Mouse (Mus musculus) neural tube, embryonic 13.5 days (tissue): ENCODE measurements around the gene Ptges. TPM values are rescaled to one million over a fixed set of nuclear protein-coding genes. Genes with fewer than 3 reads are reported as not detected.

Source experiments
- ATAC-seq: fragments of 200-750 bp; cut with Nextera tagmentation; 2 replicates; pipeline ENCODE4 v1.8.0; 2017; ENCODE audit warnings: low read depth, mild to moderate bottlenecking, moderate TSS enrichment, moderate library complexity
- H3K27ac ChIP-seq: fragments of 300-500 bp; sonication (generic); replicated peaks from 2 replicates; pipeline ENCODE4 v1.5.1; 2015; ENCODE audit warnings: moderate library complexity, mild to moderate bottlenecking, inconsistent platforms
- H3K27me3 ChIP-seq: fragments of 300-500 bp; sonication (generic); 2 replicates; pipeline ENCODE4 v1.6.1; 2015; ENCODE audit warnings: mild to moderate bottlenecking, inconsistent platforms
- H3K36me3 ChIP-seq: fragments of 300-500 bp; sonication (generic); 2 replicates; pipeline ENCODE4 v1.6.1; 2015; ENCODE audit warnings: mild to moderate bottlenecking, inconsistent platforms
- H3K4me1 ChIP-seq: fragments of 300-500 bp; sonication (generic); replicated peaks from 2 replicates; pipeline ENCODE4 v1.6.1; 2015; ENCODE audit warnings: inconsistent platforms
- H3K4me2 ChIP-seq: fragments of 300-500 bp; sonication (generic); 2 replicates; pipeline ENCODE4 v1.6.1; 2015; ENCODE audit warnings: inconsistent platforms, mild to moderate bottlenecking, moderate library complexity
- H3K4me3 ChIP-seq: fragments of 300-500 bp; sonication (generic); 2 replicates; pipeline ENCODE4 v1.5.1; 2015; ENCODE audit warnings: mild to moderate bottlenecking, inconsistent platforms
- H3K9ac ChIP-seq: fragments of 300-500 bp; sonication (generic); 2 replicates; pipeline ENCODE4 v1.6.1; 2015; ENCODE audit warnings: moderate library complexity, mild to moderate bottlenecking, inconsistent platforms
- H3K9me3 ChIP-seq: fragments of 300-500 bp; sonication (generic); 2 replicates; pipeline ENCODE4 v1.6.1; 2016; ENCODE audit warnings: inconsistent platforms
- WGBS: fragments of 180-500 bp; shearing (Covaris S2); methylation state at CpG from one replicate; pipeline ENCODE4 v1.1.7; 2015; 5-methylcytosine and 5-hydroxymethylcytosine counted together
- polyA plus RNA-seq: library from polyadenylated mRNA; unstranded; fragments of >200 nt; fragmentation: Nextera tagmentation; extraction: Ambion mirVana; gene quantifications from 2 replicates; pipeline ENCODE4 v1.2.1, GENCODE M21; 2015

Gene Ptges
- polyA plus RNA-seq, 1 experiment from 2014 or later, result 2.4 TPM

- Histone ChIP-seq H3K4me2 (peak overlapping the region; percentile 51), H3K9ac (peak overlapping the region; percentile 62), H3K4me1 (peaks cover 11% of the 10 kb centered on the region), H3K4me3 (peak overlapping the region; percentile 29), H3K27ac (no peak overlapping the region), H3K27me3 (peaks cover 38% of the 10 kb centered on the region), H3K36me3 (no peaks in the 10 kb centered on the region), H3K9me3 (no peaks in the 10 kb centered on the region)
- no peak for ATAC-seq
- 3% methylated on average over 34 of the region's 35 CpGs for WGBS
Measured at GRCm38 (mm10) chr2:30864968-30865381, 64.7 kb downstream of the Ptges start.

GRCm38 (mm10) chr2:30863574-30863973 lies 66.1 kb downstream of the Ptges start:
- Histone ChIP-seq H3K4me1 (peaks cover 11% of the 10 kb centered on the region), H3K4me3 (no peak overlapping the region), H3K4me2 (no peak overlapping the region), H3K9ac (no peak overlapping the region), H3K9me3 (no peaks in the 10 kb centered on the region), H3K27me3 (peaks cover 38% of the 10 kb centered on the region), H3K27ac (no peak overlapping the region), H3K36me3 (no peaks in the 10 kb centered on the region)
- no peak for ATAC-seq
- 78% methylated on average over 9 of the region's 9 CpGs for WGBS

- no peaks in the 10 kb centered on the region for H3K36me3 ChIP-seq
- H3K4me2 ChIP-seq, result no peak overlapping the region
- H3K9ac ChIP-seq, result no peak overlapping the region
- no peak overlapping the region for H3K27ac ChIP-seq
- H3K4me3 ChIP-seq, result no peak overlapping the region
- no peaks in the 10 kb centered on the region for H3K9me3 ChIP-seq
- WGBS, result 60% methylated on average over 4 of the region's 4 CpGs
- no peak for ATAC-seq
- H3K27me3 ChIP-seq, result peaks cover 41% of the 10 kb centered on the region
- H3K4me1 ChIP-seq, result peaks cover 11% of the 10 kb centered on the region
Measured at GRCm38 (mm10) chr2:30862081-30862480, 67.6 kb downstream of the Ptges start.

DNA sequence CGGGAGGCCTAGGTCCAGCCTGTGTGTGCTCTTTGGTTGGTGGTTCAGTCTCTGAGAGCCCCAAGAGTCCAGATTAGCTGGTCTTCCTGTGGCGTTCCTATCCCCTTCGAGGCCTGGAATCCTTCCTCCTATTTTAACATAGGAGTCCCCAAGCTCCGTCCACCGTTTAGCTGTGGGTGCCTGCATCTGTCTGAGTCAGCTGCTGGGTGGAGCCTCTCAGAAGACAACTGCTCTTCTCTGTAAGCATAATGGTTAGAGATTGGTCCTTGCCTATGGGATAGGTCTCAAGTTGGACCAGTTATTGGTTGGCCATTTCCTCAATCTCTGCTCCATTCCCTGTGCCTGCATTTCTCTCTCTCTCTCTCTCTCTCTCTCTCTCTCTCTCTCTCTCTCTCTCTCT lies 69.9 kb downstream of the Ptges start:
- peaks cover 5% of the 10 kb centered on the region for H3K4me1 ChIP-seq
- H3K9ac ChIP-seq, result no peak overlapping the region
- H3K27ac ChIP-seq, result no peak overlapping the region
- no peaks in the 10 kb centered on the region for H3K9me3 ChIP-seq
- WGBS, result 77% methylated on average over 5 of the region's 5 CpGs
- no peak overlapping the region for H3K4me3 ChIP-seq
- H3K36me3 ChIP-seq, result no peaks in the 10 kb centered on the region
- peaks cover 20% of the 10 kb centered on the region for H3K27me3 ChIP-seq
- no peak overlapping the region for H3K4me2 ChIP-seq
- ATAC-seq, result no peak

GRCm38 (mm10) chr2:30857076-30857475 lies 72.6 kb downstream of the Ptges start:
- 62% methylated on average over 6 of the region's 6 CpGs for whole genome bisulfite sequencing
- H3K4me1 ChIP-seq, result peaks cover 12% of the 10 kb centered on the region
- no peak for ATAC-seq
- no peak overlapping the region for H3K27ac ChIP-seq
- no peak overlapping the region for H3K9ac ChIP-seq
- no peak overlapping the region for H3K4me3 ChIP-seq
- H3K36me3 ChIP-seq, result no peaks in the 10 kb centered on the region
- no peaks in the 10 kb centered on the region for H3K9me3 ChIP-seq
- peaks cover 6% of the 10 kb centered on the region; the same call in 1 of the 2 replicates for H3K27me3 ChIP-seq
- H3K4me2 ChIP-seq, result no peak overlapping the region

DNA sequence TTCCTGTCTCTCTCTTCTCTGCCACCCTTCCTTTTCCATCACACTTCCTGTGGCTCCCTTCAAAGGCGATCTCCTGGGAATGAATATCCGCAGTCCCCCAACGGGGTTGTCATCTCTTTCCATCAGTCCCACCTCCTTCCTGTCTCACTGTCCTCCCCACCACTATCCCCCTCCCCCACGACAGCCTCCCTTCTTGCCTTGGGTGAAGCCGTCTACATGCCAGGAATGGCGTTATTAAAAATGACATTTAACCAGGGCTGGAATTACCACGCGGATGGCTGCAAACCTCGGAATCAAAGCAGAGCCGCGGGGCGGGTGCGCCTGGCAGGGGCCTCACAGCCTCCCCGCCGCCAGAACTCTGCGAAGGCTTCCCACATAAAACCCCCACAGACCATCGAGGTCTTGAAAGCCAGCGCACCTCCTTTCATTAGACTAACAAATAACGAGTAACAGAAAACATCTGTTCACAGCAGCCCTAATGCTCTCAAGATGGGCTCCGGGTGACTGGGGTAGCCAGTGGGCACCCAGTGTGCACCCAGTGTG lies 76.8 kb downstream of the Ptges start:
- Histone ChIP-seq H3K9me3 (no peaks in the 10 kb centered on the region), H3K4me1 (peaks cover 16% of the 10 kb centered on the region), H3K27me3 (peaks cover 13% of the 10 kb centered on the region), H3K36me3 (no peaks in the 10 kb centered on the region), H3K4me2 (no peak overlapping the region), H3K4me3 (no peak overlapping the region), H3K9ac (no peak overlapping the region), H3K27ac (no peak overlapping the region; the same call in 1 of the 2 replicates)
- no peak for ATAC-seq
- WGBS, result 32% methylated on average over 20 of the region's 20 CpGs

DNA sequence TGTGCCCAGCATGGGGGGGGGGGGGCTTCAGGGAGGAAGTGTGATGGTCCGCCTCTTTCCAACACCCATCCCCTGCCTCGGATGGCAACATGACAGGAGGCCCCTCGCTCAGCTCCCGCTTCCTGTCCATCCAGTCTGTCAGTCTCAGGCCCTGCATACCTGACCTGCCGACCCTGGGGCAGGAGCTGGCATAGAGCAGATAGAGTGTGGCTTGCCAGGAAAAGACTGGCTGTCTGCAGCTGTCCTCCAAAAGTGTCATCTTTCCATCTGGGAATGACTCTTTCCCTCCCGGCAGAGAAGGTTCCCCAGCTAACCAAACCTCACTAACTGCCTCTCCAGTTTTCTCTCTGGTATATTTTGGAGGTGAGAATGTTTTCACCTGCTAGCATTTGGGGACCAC lies 79.1 kb downstream of the Ptges start:
- H3K27me3 ChIP-seq, result peaks cover 28% of the 10 kb centered on the region
- no peak overlapping the region for H3K4me3 ChIP-seq
- no peak overlapping the region for H3K9ac ChIP-seq
- H3K27ac ChIP-seq, result no peak overlapping the region
- no peaks in the 10 kb centered on the region for H3K9me3 ChIP-seq
- 63% methylated on average over 6 of the region's 6 CpGs for WGBS
- no peak overlapping the region for H3K4me2 ChIP-seq
- peaks cover 19% of the 10 kb centered on the region for H3K4me1 ChIP-seq
- no peaks in the 10 kb centered on the region for H3K36me3 ChIP-seq
- ATAC-seq, result no peak

DNA sequence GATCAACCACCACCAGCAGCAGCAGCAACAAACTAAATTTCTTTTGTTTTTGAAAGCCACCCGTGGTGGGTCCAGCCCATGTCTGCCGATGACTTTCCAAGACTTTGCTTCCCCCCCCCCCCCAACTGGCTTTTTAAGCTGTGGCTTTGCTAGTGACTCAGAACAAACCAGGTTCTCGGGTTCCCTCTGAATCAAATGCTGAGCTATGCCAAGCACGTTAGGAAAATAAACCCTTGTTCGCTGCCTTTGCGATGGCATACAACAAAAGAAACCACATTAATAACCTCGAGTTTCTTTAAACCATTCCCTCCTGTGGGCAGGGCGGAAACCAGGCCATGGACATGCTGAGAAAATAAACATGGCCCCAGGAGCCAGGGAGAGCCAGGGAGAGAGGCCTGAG lies 81.5 kb downstream of the Ptges start:
- H3K27ac ChIP-seq, result no peak overlapping the region
- H3K4me1 ChIP-seq, result peaks cover 25% of the 10 kb centered on the region
- H3K9ac ChIP-seq, result no peak overlapping the region
- no peak overlapping the region for H3K4me2 ChIP-seq
- H3K4me3 ChIP-seq, result no peak overlapping the region
- peaks cover 49% of the 10 kb centered on the region for H3K27me3 ChIP-seq
- H3K9me3 ChIP-seq, result no peaks in the 10 kb centered on the region
- H3K36me3 ChIP-seq, result no peaks in the 10 kb centered on the region
- WGBS, result 56% methylated on average over 8 of the region's 8 CpGs
- no peak for ATAC-seq

DNA sequence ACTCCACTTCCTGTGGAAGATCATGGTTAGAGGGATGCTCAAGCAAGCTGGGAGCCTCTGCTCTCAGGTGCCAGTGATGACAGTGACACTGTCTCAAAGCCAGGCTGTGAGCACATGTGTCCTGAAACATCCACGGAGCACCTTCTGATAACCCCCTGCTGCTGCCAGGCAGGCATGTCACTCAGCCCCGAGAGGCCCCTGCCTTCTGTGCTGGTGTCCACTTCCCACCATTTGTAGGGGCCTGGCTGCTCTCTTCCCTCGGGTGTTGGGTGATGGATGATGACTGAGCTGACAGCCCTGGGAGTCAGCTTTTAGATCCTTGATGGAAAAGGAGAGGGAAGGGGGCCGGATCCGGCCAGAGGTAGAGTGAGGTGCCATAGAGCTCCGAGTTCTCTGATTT lies 82.9 kb downstream of the Ptges start:
- peaks cover 10% of the 10 kb centered on the region for H3K4me1 ChIP-seq
- H3K9me3 ChIP-seq, result no peaks in the 10 kb centered on the region
- H3K27me3 ChIP-seq, result peaks cover 62% of the 10 kb centered on the region
- H3K9ac ChIP-seq, result no peak overlapping the region
- 28% methylated on average over 6 of the region's 6 CpGs for WGBS
- H3K4me3 ChIP-seq, result no peak overlapping the region
- no peak overlapping the region for H3K27ac ChIP-seq
- no peak overlapping the region for H3K4me2 ChIP-seq
- H3K36me3 ChIP-seq, result no peaks in the 10 kb centered on the region
- no peak for ATAC-seq

DNA sequence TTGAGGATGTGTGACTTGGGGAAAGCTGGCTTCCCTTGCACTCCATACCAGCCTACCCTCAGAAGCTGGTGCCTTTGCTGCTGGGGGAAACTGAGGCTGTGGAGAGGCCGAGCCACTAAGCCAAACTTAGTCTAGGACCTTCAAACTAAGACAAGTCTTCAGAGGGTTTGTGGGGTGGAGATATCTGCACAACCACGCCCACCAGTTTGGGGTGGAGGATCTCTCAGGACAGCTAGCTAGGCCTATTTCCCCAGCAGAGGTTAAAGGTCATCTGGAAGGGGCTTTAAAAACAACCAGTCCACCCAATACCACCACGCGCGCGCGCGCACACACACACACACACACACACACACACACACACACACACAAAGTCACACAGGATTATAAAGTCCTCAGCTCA lies 83.4 kb downstream of the Ptges start:
- H3K27ac ChIP-seq, result no peak overlapping the region
- H3K4me1 ChIP-seq, result peaks cover 10% of the 10 kb centered on the region
- H3K4me2 ChIP-seq, result peak overlapping the region; percentile 69
- H3K9ac ChIP-seq, result no peak overlapping the region
- 75% methylated on average over 8 of the region's 8 CpGs for WGBS
- H3K36me3 ChIP-seq, result no peaks in the 10 kb centered on the region
- peak overlapping the region; percentile 44 for H3K4me3 ChIP-seq
- ATAC-seq, result no peak
- H3K9me3 ChIP-seq, result no peaks in the 10 kb centered on the region
- peaks cover 66% of the 10 kb centered on the region for H3K27me3 ChIP-seq

DNA sequence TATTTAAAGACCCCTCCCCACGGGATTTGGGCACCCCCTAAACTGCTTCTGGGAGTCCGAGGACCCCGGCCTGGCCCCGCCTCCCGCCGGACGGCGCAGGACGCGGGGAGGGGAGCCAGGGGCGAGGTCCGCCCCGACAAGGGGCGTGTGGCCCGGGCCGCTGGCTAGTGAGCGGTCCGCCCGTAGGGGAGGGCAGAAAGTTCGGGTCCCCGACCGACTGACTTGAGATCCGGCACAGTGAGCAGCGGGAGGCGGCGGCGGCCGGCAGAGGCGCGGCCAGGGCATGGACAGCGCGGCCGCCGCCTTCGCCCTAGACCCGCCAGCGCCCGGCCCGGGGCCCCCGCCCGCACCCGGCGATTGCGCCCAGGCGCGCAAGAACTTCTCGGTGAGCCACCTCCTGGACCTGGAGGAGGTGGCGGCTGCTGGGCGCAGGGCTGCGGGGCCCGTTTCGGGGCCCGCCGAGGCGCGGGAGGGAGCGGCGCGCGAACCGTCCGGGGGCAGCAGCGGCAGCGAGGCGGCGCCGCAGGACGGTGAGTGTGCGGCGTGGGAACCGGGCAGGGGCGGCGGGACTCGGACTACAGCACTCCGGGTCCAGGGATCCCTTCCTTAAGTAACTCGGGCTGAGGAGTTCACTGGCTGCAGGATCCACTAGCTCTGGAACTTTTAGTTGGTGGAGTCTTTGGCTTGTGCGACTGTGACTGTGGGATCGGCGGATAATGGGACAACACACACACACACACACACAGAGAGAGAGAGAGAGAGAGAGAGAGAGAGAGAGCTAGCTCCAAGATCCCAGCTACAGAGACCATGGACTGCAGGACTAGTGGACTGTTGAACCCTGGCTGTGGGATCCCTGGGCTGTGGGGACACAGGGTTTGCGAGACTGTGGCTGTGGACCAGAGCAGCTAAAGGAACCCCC lies 84.3 kb downstream of the Ptges start:
- peaks cover 67% of the 10 kb centered on the region for H3K27me3 ChIP-seq

GRCm38 (mm10) chr2:30842615-30843014 lies 87.0 kb downstream of the Ptges start:
- ATAC-seq, result no peak
- H3K9ac ChIP-seq, result no peak overlapping the region

More for the DNA sequence above, 84.3 kb downstream of the Ptges start:
- Histone ChIP-seq H3K27ac (no peak overlapping the region), H3K4me3 (peak overlapping the region; percentile 44), H3K9me3 (no peaks in the 10 kb centered on the region), H3K9ac (peak overlapping the region; percentile 64), H3K4me1 (peaks cover 10% of the 10 kb centered on the region), H3K36me3 (no peaks in the 10 kb centered on the region), H3K4me2 (peak overlapping the region; percentile 69)
- WGBS, result 1% methylated on average over 80 of the region's 80 CpGs
- ATAC-seq, result no peak

More at GRCm38 (mm10) chr2:30842615-30843014, 87.0 kb downstream of the Ptges start:
- 67% methylated on average over 10 of the region's 10 CpGs for WGBS
- H3K9me3 ChIP-seq, result no peaks in the 10 kb centered on the region
- H3K27ac ChIP-seq, result no peak overlapping the region
- H3K4me1 ChIP-seq, result peaks cover 10% of the 10 kb centered on the region
- no peaks in the 10 kb centered on the region for H3K36me3 ChIP-seq
- no peak overlapping the region for H3K4me2 ChIP-seq
- peaks cover 71% of the 10 kb centered on the region for H3K27me3 ChIP-seq
- H3K4me3 ChIP-seq, result no peak overlapping the region
